Mouse (Mus musculus) lung, adult 18-20 months (tissue): ENCODE measurements at regions not wholly inside any gene's neighbourhood (a gene's known extent, or its start where the extent isn't known, plus 50 kb on each side); places are given as distances from the start of the nearest gene placed in this dataset.

Source experiments
- DNase-seq, 2 experiments: peaks; one replicate each; pipeline ENCODE4 v3.0.0; 2022; ENCODE audit warnings: mixed read lengths in 2 of 2

DNA sequence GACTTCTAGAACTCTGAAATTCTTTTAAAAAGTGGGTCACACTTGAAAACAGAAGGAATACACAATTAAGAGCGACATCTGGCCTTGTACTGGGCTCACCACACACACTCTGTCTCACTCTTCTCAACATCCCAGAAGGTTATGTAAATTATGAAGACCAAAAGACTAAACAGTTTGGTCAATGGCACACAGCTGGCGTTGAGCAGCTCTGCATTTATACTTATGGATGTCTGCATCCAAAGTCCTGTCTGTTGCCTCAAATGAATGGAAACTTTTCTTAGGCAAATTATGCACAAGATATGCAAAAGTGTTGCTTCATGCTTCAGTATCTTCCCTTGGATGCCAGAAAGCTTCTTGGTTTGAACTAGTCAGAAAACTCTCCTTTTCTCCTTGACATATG lies 323.5 kb downstream of the Ppp3ca start:
- DNase-seq, result no peak

DNA sequence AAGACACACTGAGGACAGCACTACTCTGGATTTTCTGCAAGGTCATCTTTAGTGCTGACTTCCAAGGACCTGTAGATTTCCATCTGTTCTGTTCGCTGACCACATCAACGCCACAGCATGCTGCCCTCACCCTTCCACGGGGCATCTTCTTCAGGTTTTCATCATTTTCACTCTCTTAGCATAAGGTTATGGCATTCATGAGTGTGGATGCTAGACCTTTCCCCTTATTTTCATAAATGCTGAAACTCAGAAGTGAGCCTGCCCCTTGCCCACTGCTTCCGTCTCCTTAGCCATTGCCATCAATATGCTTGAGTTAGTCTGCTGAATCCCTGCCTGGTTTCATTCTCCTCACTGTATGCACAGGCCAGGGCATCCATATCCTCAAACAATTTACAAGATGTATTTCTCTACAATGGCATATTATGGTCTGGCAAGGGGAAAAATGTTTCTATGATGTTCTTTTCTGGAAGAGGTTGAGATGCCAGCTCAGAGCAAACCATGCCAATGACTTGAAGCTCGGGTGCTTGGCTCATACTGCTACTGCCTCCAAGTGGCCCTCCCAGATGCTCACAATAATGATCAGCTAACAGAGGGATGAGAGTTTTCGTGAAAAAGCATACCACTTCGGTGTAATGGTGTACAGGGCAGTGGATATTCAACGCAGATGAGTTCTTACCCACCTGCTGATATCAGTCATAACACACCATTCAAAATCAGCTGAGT lies 324.6 kb downstream of the Ppp3ca start:
- no peak for DNase-seq

DNA sequence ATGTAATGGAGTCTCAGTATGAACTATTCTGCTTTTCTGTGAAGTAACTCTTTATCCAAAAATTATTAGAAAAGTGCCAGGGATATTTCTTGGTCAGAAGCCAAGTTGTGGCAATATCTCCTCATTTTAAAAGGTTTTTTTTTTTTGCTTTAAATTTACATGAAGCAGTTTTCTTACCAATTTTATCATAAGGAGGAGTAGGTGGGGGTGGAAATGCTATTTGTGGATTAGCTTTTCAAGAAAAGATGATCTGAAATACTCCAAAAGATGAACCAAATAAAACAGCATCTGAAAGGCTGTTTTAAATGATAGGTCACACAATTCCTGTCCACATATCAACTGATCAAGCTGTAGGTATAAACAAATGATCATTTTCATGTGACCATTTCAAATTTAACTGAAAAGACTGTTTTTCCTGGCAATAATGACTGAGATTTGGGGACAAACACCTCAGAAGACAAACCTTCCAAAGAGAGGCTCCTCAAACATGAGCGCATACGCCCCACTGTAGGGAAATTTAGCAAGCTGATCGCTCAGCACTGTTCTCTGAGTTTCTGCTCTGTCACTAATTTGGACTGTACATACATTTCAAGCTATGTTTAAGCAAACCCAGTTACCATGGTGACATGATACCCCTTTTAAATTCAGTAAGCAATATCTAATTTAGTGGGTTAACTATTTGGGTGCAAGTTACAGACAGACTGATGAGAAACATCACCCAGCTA lies 325.8 kb downstream of the Ppp3ca start:
- DNase-seq, result no peak

DNA sequence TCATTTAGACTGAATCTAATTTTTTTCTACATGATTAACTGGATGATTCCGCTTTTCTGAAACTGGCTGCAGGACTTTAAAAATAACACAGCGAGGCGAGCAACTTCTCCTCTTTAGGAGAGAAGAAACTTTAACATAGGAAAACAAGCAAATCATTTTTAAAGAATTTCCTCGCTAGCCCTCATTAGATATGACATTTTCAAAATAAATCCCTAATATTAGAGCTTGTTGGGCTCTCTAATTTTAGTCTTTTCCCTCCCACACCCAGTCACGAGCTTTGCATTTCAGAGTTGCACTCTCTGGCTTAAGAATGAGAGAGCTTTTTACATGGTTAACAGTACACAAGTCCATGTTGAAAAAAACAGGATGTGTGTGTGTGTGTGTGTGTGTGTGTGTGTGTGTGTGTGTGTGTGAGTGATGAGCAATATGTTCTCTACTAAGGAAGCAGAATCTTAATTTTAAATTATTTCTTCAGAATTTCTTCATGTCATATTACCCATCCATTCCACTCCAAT lies 326.5 kb downstream of the Ppp3ca start:
- DNase-seq, result no peak

DNA sequence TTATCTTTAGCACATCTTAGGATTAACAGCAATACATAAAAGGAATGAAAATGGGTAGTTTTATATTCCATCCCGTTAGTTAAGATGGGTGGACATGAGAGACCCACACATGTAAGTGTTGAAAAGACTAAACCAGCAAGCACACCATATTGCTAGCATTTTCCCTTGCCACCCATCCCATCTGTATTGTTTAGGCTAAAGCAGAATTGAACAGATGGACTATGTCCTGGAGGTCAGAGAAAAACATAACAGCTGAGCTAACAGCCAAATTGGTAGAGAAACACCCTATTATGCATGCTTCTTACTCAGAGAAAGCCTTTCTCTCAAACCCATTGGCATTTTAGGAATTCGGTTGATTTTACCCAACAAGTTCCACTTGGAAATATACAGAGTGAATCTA lies 329.3 kb upstream of the Emcn start:
- DNase-seq, result no peak

DNA sequence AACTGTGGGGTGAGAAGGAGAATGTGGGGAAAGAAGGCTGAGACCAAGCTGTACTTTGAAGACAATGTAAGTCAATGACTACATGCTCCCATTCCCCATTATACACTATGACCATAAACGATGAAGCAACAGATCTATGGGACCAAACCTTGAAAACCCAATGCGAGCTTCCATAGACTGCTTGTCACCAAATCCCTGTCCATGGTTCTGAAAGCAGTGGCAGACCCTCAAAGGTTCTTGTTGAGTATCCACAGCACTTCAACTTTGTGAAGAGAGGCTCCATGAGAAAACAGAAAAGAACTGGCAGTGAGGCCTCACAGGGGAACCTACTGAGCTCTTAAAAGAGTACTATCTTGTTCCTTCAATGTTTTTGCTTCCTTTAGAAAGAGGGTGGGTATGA lies 326.2 kb upstream of the Emcn start:
- DNase-seq, result no peak

DNA sequence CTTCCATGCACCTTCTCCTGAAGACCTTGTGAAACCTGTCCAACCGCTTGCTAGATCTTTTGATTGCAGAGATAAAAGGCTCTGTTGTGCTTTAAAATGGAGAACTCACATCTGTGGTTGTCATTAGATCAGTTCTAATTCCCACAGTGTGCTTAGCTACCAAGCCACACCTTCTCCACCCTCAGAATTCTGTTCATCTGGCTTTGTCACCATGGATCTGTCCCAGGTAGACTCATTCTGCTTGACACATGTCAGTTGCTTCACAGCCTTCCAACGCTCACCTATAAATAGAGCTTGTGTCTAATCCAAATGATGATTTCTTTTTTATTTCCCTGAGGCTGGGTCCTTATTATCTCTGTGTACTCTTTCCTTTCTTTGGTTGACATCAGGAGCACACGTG lies 325.7 kb upstream of the Emcn start:
- DNase-seq, result no peak

DNA sequence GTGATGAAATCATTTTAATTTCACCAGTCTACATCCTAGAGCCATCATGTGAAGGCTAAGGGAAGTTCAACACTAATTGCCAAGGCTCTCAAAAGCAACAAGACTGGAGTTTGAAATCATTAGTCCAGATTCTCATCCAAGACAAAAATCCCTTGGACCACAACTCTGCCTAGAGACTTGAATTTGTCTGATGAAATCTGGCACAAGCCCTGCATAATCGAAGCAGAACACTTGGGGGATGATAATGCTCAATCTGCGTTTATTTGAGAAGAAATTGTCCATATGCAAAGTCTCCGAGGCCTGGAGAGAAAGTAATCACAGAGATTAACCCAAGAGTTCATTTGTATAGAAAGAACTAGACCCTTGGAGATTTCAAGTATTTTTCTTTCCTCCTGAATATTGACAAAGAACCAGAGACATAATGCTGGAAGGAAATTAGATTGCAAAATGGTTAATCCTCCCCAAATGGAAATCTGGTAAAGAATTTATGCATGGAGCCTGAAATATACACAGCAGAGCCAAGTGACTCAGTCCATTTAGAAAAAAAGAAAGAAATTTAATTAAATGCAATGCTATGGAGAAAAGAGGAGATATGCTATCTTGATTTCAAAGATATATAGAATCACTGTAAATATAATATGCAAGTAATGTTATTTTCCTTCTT lies 320.8 kb upstream of the Emcn start:
- DNase-seq, result no peak

DNA sequence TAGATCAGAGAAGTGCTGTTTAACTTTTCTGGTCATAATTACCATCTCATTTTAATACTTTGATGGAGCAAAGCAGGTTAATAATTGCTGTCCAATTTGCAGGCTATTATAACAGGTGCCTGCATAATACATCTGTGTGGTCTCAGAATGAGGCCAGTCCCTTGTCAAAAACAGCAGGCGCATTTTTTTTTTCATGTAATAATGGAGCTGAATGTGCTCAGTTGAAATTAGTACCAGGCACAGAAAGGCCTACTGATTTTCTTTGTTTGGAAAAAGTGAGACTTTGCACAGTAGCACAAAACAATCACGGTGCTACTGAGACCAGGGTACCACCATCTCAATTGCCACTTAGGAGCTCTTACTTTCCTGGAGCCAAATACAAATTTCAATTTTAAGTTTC lies 311.3 kb upstream of the Emcn start:
- no peak for DNase-seq

DNA sequence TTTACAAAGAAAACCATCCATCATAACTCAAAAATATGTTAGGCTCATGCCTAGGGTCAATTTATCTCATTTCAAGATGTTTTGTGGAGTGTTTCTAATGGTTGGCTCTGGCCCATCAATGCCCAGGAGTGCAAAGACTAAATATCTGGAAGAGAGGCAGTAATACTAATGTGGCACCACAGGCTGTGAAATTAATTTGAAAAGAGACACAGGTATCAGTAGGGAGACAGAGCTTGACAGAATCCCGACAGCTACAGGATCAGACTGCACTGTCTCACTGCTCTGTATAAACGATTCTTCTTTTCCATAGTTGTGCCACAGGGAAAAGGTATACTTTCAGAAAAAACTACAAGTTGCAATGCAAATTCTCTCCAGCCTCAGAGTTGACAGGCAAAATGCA lies 308.1 kb upstream of the Emcn start:
- no peak for DNase-seq

DNA sequence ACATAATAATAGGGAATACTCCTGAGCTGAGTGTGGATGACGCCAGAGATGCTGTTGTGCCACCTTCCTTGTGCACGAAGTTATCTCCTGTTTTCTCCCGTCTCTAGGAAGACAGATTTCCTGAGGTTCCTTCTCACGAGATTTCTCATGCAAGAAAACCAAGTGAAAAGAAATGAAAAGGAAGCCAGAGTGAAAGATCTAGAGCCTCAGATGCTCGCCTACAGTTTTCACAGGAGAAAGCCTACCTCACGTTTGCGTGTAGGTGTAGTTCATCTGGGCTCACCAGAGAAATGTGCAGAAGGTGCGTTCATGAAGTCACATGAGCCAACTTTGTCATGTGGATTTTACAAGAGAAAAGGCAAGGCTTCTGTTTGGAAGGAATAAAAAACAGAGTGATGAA lies 301.2 kb upstream of the Emcn start:
- DNase-seq, result no peak

DNA sequence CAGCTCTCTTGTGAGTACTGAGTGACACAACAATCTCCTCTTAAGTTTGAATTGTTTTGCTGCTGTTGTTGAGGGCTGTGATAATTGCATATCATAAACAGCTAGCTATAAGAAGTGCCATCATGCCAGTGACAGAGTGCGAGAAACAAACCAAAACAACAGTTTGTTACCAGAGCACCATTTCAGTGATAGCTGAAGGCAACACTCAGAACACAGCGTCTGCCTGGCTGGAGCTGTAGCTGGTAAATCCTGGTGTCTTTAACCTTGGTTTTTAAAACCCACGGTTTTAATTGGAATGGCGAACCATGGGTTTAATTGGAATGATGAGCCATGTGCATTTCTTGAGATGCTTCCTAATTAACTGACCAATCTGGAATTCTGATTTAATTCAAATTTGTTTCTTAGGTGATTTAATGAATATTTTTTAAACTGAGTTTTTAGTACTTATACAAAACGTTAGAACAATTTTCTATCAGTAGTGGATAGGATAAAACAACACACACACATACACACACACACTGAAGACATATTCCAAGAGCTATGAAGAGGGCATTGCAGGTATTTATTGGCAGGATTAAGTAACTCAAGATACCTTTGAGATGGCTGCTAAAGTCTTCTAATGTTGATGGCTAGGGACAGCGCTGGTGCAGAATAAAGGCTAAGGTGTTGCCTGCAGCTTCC lies 284.2 kb upstream of the Emcn start:
- no peak for DNase-seq

DNA sequence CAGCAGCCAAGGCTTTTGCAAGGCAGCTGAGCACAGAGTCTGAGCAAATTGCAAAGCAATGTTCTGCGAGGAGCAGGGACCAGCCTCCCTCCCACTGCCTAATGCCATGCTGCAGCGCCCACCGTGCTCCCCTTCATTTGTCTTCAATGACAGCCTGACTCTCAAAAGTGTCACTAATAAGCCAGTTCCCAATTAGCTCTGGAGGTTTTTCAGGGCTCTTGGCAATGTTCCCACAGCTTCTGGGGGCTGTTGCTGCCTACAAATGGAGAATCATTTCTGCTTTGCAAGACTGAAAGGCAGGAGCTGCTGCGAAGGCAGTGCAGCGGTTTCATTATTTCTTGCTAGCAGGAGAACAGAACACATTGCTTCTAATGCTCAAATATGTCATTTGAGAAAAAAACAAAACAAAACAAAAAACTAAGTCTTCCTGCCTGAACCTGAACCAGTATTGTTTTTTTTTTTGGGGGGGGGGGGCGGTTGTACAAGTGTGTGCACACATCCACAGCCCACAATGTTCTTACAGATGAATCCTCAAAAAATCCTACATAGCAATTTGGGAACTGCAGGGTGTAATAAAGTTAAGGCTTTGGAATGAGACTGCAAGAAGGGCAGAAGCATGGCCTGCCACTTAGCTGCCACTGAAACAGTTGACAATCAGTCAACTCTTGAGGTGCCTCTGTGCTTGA lies 283.5 kb upstream of the Emcn start:
- no peak for DNase-seq

DNA sequence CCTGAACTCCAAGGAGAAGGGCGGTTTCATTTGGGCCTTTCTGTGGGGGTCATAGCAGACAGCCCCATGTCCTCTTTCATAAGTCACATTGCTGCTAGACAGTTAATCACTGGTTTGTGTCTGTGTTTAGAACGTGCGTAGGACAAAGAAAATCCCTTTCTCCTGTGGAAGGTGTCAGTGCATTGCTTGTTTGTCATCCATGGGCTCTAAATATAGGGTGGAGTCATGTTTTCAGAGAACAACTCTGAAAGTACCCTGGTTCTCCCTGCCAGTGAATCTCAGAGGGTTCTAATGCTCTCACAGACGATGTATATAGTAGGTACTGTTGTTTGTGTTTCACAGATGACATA lies 283.0 kb upstream of the Emcn start:
- DNase-seq, result no peak

DNA sequence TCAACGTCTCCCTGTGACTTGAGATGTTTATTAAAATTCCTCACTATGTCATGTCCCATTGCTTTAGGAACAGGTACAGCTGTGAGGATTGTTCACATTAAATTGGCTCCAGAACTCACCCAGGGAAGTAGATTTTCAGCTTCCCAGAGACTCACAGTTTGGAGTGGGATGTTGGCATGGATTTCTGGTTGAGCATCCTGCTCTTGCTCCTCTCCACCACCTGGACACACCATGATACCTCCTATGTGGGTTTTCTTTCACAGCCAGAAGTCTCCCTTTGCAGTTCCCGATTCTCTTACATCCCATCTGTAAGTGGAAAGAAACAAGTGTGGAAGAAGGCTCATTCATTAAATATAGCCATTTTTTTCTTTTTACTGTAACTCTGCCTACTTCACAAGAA lies 278.8 kb upstream of the Emcn start:
- DNase-seq, result no peak

DNA sequence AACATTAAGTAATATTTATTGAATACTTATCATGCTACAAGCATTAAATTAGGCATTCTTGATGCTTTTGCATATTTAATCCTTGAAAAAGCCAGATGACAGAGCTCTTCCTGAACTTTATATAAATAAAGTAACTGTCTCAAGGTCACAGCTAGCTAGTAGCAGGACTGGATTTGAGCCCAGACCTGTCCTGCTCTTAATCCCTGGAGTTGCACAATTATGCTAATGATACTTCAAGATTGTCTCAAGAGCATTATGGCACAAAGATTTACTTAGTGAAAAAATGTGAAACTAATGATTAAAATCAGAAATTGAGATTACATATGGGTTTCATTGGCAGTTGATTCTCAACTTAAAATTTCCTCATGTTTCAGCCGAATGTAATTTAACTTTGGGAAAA lies 273.5 kb upstream of the Emcn start:
- no peak for DNase-seq

DNA sequence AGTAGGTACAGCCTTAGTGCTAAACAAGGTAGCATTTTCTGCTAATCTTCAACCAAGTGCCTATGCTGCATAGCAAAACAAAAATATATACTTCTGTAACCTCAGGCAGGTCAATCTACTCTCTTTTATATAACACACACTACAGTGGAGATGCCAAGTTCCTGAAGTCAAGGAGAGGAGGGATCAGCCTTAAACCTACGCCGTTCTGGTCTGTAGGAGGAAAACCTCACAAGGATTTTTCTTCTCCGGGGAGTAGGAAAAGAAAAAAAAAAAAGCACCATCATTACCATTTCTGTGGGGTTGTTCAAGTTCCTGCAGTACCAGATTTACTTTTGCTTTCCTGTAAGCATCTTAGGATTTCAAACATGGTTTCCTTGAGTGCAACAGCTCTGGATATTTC lies 271.5 kb upstream of the Emcn start:
- DNase-seq, result no peak

DNA sequence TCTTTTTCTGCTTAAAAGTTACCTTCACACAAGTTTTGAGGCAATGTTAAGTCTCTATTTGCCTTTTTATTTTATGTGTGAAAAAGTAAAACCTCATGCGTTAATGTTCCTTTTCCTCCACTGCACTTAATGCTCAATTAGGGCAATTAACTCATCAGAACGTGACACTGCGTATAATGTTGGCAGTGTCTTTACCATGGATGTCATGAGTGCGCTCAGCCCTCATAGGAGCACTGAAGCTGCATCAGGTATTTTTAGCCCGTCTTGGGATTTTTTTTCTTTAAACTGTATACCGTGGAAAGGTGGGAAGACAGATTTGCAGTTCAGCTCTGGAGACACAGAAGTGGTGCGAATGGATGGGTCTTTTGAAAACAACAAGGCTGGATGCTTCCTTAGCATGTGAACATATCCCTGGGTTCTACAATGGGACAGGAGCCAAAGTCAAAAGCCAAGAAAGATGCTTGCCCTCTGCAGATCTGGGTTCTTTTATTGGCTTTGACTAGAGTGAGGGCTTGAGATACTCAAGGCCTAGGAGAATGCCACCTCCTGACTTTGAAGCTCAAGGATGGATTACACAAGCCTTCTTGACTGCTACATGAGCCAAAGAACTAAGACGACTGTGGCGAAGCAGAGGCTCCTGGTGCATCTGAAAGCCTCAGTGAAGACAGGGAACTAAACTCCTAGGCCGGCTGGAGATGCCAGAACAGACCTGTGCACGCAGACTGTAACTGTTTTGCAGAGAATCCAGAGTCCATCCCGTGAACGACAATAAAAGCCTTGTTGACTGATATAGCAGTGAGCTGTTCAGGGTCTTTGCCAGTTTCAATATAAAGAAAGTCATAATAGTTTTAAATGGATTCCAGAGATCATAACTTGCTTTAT lies 262.9 kb upstream of the Emcn start:
- no peak for DNase-seq

DNA sequence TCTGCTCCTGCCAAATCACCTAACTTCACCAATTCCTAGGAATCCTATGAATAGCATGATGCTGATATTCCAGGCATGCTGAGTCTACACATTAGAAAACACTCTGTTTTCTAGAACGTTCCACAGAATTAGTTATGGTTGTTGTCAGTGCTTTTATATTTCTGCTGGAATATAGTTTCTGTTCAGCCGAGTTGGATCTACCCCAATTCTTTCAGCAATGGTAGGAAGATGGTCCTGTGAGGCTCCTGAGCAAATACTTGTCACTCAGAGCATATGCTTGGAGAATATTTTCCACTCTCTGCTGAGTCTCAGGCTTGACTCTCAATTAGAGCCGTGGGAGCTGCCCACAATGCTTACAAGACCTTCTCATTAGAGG lies 262.3 kb upstream of the Emcn start:
- DNase-seq, result no peak

DNA sequence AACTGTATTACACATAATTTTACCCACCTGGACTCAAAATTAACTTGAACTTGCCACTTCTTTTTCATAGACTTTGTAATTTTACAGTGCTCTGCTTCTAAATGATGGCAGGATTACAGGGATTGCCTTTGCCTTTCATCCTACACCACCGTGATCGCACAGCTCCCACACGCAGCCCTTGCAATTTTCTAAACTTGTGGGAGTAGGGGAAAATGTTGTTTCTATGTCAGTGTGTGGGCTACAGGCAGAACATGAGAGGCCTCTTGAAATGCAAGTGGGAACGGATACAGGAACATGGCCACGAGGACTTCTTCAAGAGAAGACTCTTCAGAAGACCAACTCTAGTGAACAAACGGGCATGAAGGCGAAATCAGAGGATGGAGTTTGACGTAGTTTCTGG lies 254.0 kb upstream of the Emcn start:
- no peak for DNase-seq

DNA sequence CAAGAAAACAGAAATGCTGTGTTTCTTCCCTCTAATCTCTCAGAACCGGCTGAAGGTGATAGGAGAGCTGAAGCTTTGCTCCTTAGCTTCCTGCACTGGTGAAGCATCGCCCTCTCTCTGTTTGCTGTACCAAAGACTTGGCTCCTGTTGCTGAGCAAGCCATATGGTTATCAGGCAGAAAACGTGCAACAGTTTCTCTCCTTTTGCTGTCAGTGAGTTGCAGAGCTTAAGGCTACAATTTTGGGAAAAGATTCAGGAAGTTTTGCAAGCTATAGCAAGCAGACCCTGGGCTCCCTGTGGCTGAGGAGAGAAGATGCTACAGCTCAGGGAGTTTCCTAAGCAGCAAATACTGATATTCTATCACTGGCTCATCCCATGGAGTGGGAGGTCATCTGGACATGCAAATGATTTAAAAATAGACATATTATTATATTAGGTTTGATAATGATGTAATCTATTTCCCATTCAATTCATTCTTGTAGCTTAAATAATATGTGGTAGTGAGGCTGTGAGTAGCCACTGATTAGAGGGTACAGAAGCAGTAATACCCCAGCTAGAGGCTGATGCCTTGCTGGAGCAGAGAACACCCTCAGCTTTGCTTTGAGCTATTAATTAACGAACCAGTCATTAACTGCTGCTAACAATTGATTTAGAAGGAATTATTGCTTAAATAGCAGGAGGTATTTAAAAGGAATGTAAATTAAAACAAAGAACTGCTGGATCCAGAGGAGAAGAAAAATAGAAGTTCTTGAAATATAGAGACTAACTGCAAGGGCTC lies 240.1 kb upstream of the Emcn start:
- no peak for DNase-seq
